Mouse (Mus musculus) CH12.LX (cell line): ENCODE results near the gene Arl5a. TPM values are rescaled to one million over a fixed set of nuclear protein-coding genes. Genes with fewer than 3 reads are reported as not detected.

Source experiments
- DNase-seq: peaks from one replicate; pipeline ENCODE4 v3.0.0-alpha.2; 2013; ENCODE audit errors: extremely low read depth
- H3K27ac ChIP-seq: 2 replicates; pipeline ENCODE4 v1.5.1; 2012; ENCODE audit warnings: low read depth, mild to moderate bottlenecking, control low read depth, moderate library complexity; ENCODE audit not compliant: insufficient read depth
- H3K27me3 ChIP-seq: replicated peaks from 2 replicates; pipeline ENCODE3; 2012; ENCODE audit warnings: inconsistent platforms
- H3K36me3 ChIP-seq, 2 experiments: replicated peaks in 1 of 2; 2 replicates each; pipeline versions ENCODE3 to v1.6.1; 2012; ENCODE audit warnings: inconsistent platforms in 1 of 2, low read length in 1 of 2, mild to moderate bottlenecking in 1 of 2, mixed read lengths in 1 of 2, moderate library complexity in 1 of 2; ENCODE audit not compliant: control insufficient read depth in 1 of 2, insufficient read depth in 1 of 2
- H3K4me1 ChIP-seq, 2 experiments: 2 replicates each; pipeline ENCODE4 v1.6.1; 2012; ENCODE audit warnings: inconsistent platforms in 1 of 2, moderate library complexity in 1 of 2; ENCODE audit not compliant: insufficient read depth in 2 of 2, control insufficient read depth in 1 of 2
- H3K4me2 ChIP-seq: 2 replicates; pipeline ENCODE4 v1.6.1; 2012; ENCODE audit warnings: low read depth, mild to moderate bottlenecking, control low read depth; ENCODE audit not compliant: poor library complexity, insufficient read depth, severe bottlenecking
- H3K4me3 ChIP-seq, 3 experiments: fragments of 150-350 bp in 1 of 3; sonication (generic) in 1 of 3; replicated peaks in 1 of 3; 2 replicates each; pipeline versions ENCODE3 to v1.5.1; 2011 to 2012; ENCODE audit warnings: low read depth in 2 of 3, low read length in 2 of 3, mild to moderate bottlenecking in 2 of 3, moderate library complexity in 2 of 3, control low read depth in 1 of 3, improper control_type of control experiment in 1 of 3, inconsistent platforms in 1 of 3, mixed read lengths in 1 of 3; ENCODE audit not compliant: poor library complexity in 1 of 3
- H3K79me2 ChIP-seq: replicated peaks from 2 replicates; pipeline ENCODE4 v1.6.1; 2012; ENCODE audit warnings: mild to moderate bottlenecking, moderate library complexity; ENCODE audit not compliant: control insufficient read depth, poor library complexity, insufficient read depth, severe bottlenecking; ENCODE audit errors: extremely low read depth
- H3K9ac ChIP-seq: 2 replicates; pipeline ENCODE4 v1.6.1; 2012; ENCODE audit warnings: low read depth, mild to moderate bottlenecking, control low read depth, moderate library complexity; ENCODE audit not compliant: insufficient read depth
- H3K9me3 ChIP-seq: replicated peaks from 2 replicates; pipeline ENCODE3; 2012; ENCODE audit warnings: low read length, inconsistent platforms, mixed read lengths
- BHLHE40 ChIP-seq: IDR thresholded peaks from 2 replicates; pipeline ENCODE4 v1.6.1; 2011; ENCODE audit warnings: mild to moderate bottlenecking, low read depth, low read length, improper control_type of control experiment
- ELF1 ChIP-seq: IDR thresholded peaks from 2 replicates; pipeline ENCODE4 v1.6.1; 2014; ENCODE audit warnings: low read depth, mild to moderate bottlenecking, inconsistent platforms, low read length, improper control_type of control experiment
- EP300 ChIP-seq: IDR thresholded peaks from 2 replicates; pipeline ENCODE4 v1.6.1; 2011; ENCODE audit warnings: low read length, improper control_type of control experiment
- ETS1 ChIP-seq: conservative IDR thresholded peaks from 2 replicates; pipeline ENCODE4 v1.6.1; 2012; ENCODE audit warnings: low read depth, mild to moderate bottlenecking, inconsistent platforms, low read length, improper control_type of control experiment, moderate library complexity
- HCFC1 ChIP-seq: IDR thresholded peaks from 2 replicates; pipeline ENCODE4 v1.6.1; 2012; ENCODE audit warnings: low read depth, mild to moderate bottlenecking, inconsistent platforms, low read length, improper control_type of control experiment
- IRF4 ChIP-seq: IDR thresholded peaks from 2 replicates; pipeline ENCODE4 v1.6.1; 2014; ENCODE audit warnings: low read depth, mild to moderate bottlenecking, inconsistent platforms, low read length, improper control_type of control experiment
- JUND ChIP-seq: conservative IDR thresholded peaks from 2 replicates; pipeline ENCODE4 v1.6.1; 2011; ENCODE audit warnings: low read depth, low read length, improper control_type of control experiment
- KAT2A ChIP-seq: IDR thresholded peaks from 2 replicates; pipeline ENCODE4 v1.6.1; 2012; ENCODE audit warnings: low read length, improper control_type of control experiment, inconsistent platforms; ENCODE audit not compliant: insufficient replicate concordance
- NELFE ChIP-seq: IDR thresholded peaks from 2 replicates; pipeline ENCODE4 v1.6.1; 2011; ENCODE audit warnings: low read depth, low read length, improper control_type of control experiment
- NRF1 ChIP-seq: IDR thresholded peaks from 2 replicates; pipeline ENCODE4 v1.6.1; 2014; ENCODE audit warnings: low read depth, mild to moderate bottlenecking, inconsistent platforms, low read length, improper control_type of control experiment, moderate library complexity
- PAX5 ChIP-seq: IDR thresholded peaks from 2 replicates; pipeline ENCODE4 v1.6.1; 2012; ENCODE audit warnings: low read length, inconsistent platforms, mixed read lengths
- POLR2AphosphoS2 ChIP-seq: IDR thresholded peaks from 2 replicates; pipeline ENCODE4 v1.6.1; 2011; ENCODE audit warnings: low read depth, low read length, improper control_type of control experiment
- RAD21 ChIP-seq: IDR thresholded peaks from 2 replicates; pipeline ENCODE4 v1.6.1; 2011; ENCODE audit warnings: low read depth, mild to moderate bottlenecking, low read length, improper control_type of control experiment, moderate library complexity
- RCOR1 ChIP-seq: conservative IDR thresholded peaks from 2 replicates; pipeline ENCODE4 v1.6.1; 2012; ENCODE audit warnings: low read depth, mild to moderate bottlenecking, inconsistent platforms, low read length, improper control_type of control experiment
- SIN3A ChIP-seq: IDR thresholded peaks from 2 replicates; pipeline ENCODE4 v1.6.1; 2012; ENCODE audit warnings: low read length, improper control_type of control experiment, inconsistent platforms
- USF2 ChIP-seq: conservative IDR thresholded peaks from 2 replicates; pipeline ENCODE4 v1.6.1; 2011; ENCODE audit warnings: low read depth, low read length, improper control_type of control experiment
- ZKSCAN1 ChIP-seq: IDR thresholded peaks from 2 replicates; pipeline ENCODE4 v1.6.1; 2012; ENCODE audit warnings: low read depth, inconsistent platforms, low read length, improper control_type of control experiment, borderline replicate concordance
- ZMIZ1 ChIP-seq: IDR thresholded peaks from 2 replicates; pipeline ENCODE4 v1.6.1; 2012; ENCODE audit warnings: low read depth, mild to moderate bottlenecking, inconsistent platforms, low read length, improper control_type of control experiment
- dilution Hi-C: fragments of 300-500 bp; cut with MboI; formaldehyde crosslinking; loops from 2 replicates; pipeline ENCODE4 v1.14.3; 2020; ENCODE audit warnings: low sequenced_read_pairs; ENCODE audit not compliant: extremely low pct_unique_long_range_greater_than_20kb, extremely low pct_ligation_motif_present
- in situ Hi-C: fragments of 300-500 bp; cut with MboI; formaldehyde crosslinking; loops from 3 replicates; pipeline ENCODE4 v1.14.3; 2019; ENCODE audit warnings: low sequenced_read_pairs, low pct_ligation_motif_present, low pct_unique_long_range_greater_than_20kb, mixed read lengths
- polyA plus RNA-seq: library from polyadenylated mRNA; unstranded; fragments of >175 nt; gene quantifications from 2 replicates; pipeline ENCODE4 v1.2.1, GENCODE M21; 2012; ENCODE audit warnings: low read depth; ENCODE audit not compliant: insufficient read length
- total RNA-seq, 2 experiments: library from RNA; depleted of rRNA; stranded (reverse); fragments of 300-350 nt in 1 of 2; fragments of >200 nt in 1 of 2; gene quantifications; 2 replicates each; pipeline ENCODE4 v1.2.3; 2012 to 2014

Gene Arl5a
- total and polyA plus RNA-seq, 3 experiments = 16.3 to 65.2 (median 36.0) TPM

DNA sequence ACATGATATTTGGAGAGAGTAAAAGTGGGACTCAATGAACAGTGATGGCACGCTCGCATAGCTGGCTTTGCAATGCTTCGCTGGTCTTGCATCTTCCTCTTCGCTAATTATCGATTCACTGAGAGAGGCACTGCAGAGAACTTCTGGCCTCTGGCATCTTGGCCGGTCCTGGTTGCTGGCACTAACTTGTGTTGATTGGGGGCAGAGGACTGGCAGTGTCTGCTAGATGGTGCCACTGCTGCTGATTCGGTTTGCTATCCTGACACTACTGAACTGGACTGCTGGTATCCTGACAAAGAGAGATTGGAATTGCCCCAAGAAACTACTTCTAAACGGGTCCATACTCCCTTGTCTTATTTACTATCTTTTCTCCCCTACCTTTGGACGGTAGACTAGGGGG is 63.6 kb downstream of the Arl5a start:
- no peak for DNase-seq
- in situ Hi-C loops = no loop called here
- Histone ChIP-seq H3K36me3 (no peaks in the 10 kb centered on the region), H3K4me2 (no peak overlapping the region), H3K9me3 (no peaks in the 10 kb centered on the region), H3K4me3 (no peak overlapping the region), H3K27me3 (no peaks in the 10 kb centered on the region), H3K27ac (no peak overlapping the region), H3K9ac (no peak overlapping the region), H3K4me1 (peaks cover 3 to 4% of the 10 kb centered on the region in 2 experiments; a peak in 2 of 4 replicates), H3K79me2 (no peaks in the 10 kb centered on the region)
- TF ChIP-seq NRF1 = no peak
- TF ChIP-seq IRF4 = no peak
- no peak for TF ChIP-seq PAX5
- TF ChIP-seq BHLHE40 = no peak
- no peak for TF ChIP-seq ETS1
- no peak for TF ChIP-seq HCFC1
- dilution Hi-C loops = no loop called here

GRCm38 (mm10) chr2:52359722-52360121 is 65.0 kb downstream of the Arl5a start:
- Histone ChIP-seq H3K79me2 (no peaks in the 10 kb centered on the region), H3K9ac (no peak overlapping the region), H3K4me3 (no peak overlapping the region), H3K36me3 (no peaks in the 10 kb centered on the region), H3K27me3 (no peaks in the 10 kb centered on the region), H3K4me2 (no peak overlapping the region), H3K9me3 (no peaks in the 10 kb centered on the region), H3K4me1 (peaks cover 3 to 4% of the 10 kb centered on the region in 2 experiments; a peak in 2 of 4 replicates), H3K27ac (no peak overlapping the region)
- no peak for DNase-seq
- in situ Hi-C loops = no loop called here
- dilution Hi-C loops = no loop called here
- TF ChIP-seq KAT2A (no peak), ZMIZ1 (no peak), JUND (no peak), NRF1 (no peak), EP300 (no peak), ZKSCAN1 (no peak), POLR2AphosphoS2 (no peak), RAD21 (no peak), HCFC1 (no peak), RCOR1 (no peak), IRF4 (no peak), USF2 (no peak), NELFE (no peak), ELF1 (no peak), SIN3A (no peak)
